Mouse (Mus musculus): ENCODE data around the gene Hunk. TPM values are rescaled to one million over a fixed set of nuclear protein-coding genes. Genes with fewer than 3 reads are reported as not detected.

The Hunk gene
- polyA plus RNA-seq, 1 experiment: 0.37 TPM

DNA sequence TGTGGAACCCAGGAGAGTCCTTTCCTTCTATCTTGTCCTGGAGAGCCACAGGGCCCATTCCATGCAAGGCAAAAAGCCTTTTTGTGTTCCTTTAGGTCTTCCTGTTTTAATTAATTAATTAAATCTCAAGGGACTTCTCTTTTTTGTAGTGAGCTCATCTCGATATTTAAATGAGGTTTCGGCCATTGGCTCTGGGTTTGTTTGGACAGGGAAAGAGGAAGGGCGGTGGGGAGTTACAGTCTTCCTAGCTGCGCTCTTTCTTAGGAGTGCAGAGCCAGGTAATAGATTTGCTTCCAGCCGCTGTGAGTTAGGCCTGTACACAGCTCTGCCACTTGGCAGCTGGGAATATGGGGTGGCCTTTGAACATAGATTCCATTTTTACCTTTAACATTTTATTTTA is 40.4 kb downstream of the Hunk start:
- H3K27me3 ChIP-seq (ENCODE audit: control insufficient read depth, insufficient read depth, insufficient read length): no peaks in the 10 kb centered on the region
- H3ac ChIP-seq (ENCODE audit: control insufficient read depth, insufficient read length): no peak overlapping the region
- H3K4me3 ChIP-seq: no peak overlapping the region
- no peaks in the 10 kb centered on the region for H3K36me3 ChIP-seq (ENCODE audit: control insufficient read depth, insufficient read depth)
- TF ChIP-seq MAX (IDR thresholded peaks at IDR 0.05; ENCODE audit: low read depth) (no peak), SRF (IDR thresholded peaks at IDR 0.05; ENCODE audit: control insufficient read depth, insufficient read length, low read depth) (no peak), TCF3 (IDR thresholded peaks at IDR 0.05; ENCODE audit: insufficient read length, low read depth) (no peak), E2F4 (IDR thresholded peaks at IDR 0.05; ENCODE audit: insufficient read depth) (no peak), USF1 (IDR thresholded peaks at IDR 0.05; ENCODE audit: low read depth) (no peak), MYOG (IDR thresholded peaks at IDR 0.05; ENCODE audit: control insufficient read depth in 1 of 3, insufficient read depth in 1 of 3, insufficient read length in 2 of 3, low read depth in 2 of 3) (no peak), TCF12 (IDR thresholded peaks at IDR 0.05; ENCODE audit: insufficient read depth, poor library complexity, severe bottlenecking) (no peak), REST (IDR thresholded peaks at IDR 0.05; ENCODE audit: insufficient read depth, insufficient read length) (no peak), POLR2A (IDR thresholded peaks at IDR 0.05; ENCODE audit: insufficient read length, low read depth) (no peak), POLR2AphosphoS2 (IDR thresholded peaks at IDR 0.05; ENCODE audit: insufficient read length, low read depth) (no peak), CEBPB (IDR thresholded peaks at IDR 0.05; ENCODE audit: insufficient read depth, poor library complexity, severe bottlenecking) (no peak), MYOD1 (IDR thresholded peaks at IDR 0.05; ENCODE audit: control insufficient read depth in 1 of 3, insufficient read length in 2 of 3, low read depth in 2 of 3) (no peak)
- H3K4me2 ChIP-seq (ENCODE audit: low read depth): no peak overlapping the region
- no peaks in the 10 kb centered on the region for H3K79me2 ChIP-seq (ENCODE audit: control insufficient read depth, insufficient read depth)

GRCm38 (mm10) chr16:90427838-90428630 is 42.2 kb downstream of the Hunk start:
- no peaks in the 10 kb centered on the region for H3K27me3 ChIP-seq (ENCODE audit: control insufficient read depth, insufficient read depth, insufficient read length)
- no peaks in the 10 kb centered on the region for H3K79me2 ChIP-seq (ENCODE audit: control insufficient read depth, insufficient read depth)
- no peak overlapping the region for H3ac ChIP-seq (ENCODE audit: control insufficient read depth, insufficient read length)
- H3K4me2 ChIP-seq (ENCODE audit: low read depth): no peak overlapping the region
- no peaks in the 10 kb centered on the region for H3K36me3 ChIP-seq (ENCODE audit: control insufficient read depth, insufficient read depth)
- H3K4me3 ChIP-seq: no peak overlapping the region
- TF ChIP-seq POLR2AphosphoS2 (IDR thresholded peaks at IDR 0.05; ENCODE audit: insufficient read length, low read depth) (no peak), TCF12 (IDR thresholded peaks at IDR 0.05; ENCODE audit: insufficient read depth, poor library complexity, severe bottlenecking) (no peak), MYOD1 (IDR thresholded peaks at IDR 0.05; ENCODE audit: control insufficient read depth in 1 of 3, insufficient read length in 2 of 3, low read depth in 2 of 3) (no peak), POLR2A (IDR thresholded peaks at IDR 0.05; ENCODE audit: insufficient read length, low read depth) (no peak), E2F4 (IDR thresholded peaks at IDR 0.05; ENCODE audit: insufficient read depth) (no peak)

DNA sequence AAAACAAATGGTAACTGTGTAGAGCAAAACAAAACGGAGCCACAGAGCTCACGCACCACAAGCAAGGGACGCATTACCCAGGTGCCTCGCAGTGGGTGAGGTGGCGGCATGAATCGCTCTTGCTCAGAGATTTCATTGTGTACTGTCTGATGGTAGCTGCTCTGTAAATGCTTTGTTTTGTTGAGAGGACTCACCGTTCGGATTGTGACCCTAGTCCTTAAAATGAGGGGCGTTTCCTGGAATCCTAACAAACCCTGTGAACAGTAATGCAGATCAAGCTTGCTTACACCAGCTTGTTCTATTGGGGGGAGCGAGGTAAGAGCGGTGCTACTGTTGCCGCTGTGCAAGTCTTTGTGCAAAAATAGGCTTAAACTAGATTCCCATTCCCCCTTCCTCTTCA is 47.7 kb downstream of the Hunk start:
- Histone ChIP-seq H3K4me2 (ENCODE audit: low read depth) (no peak overlapping the region), H3ac (ENCODE audit: control insufficient read depth, insufficient read length) (no peak overlapping the region), H3K79me2 (ENCODE audit: control insufficient read depth, insufficient read depth) (no peaks in the 10 kb centered on the region), H3K36me3 (ENCODE audit: control insufficient read depth, insufficient read depth) (no peaks in the 10 kb centered on the region), H3K27me3 (ENCODE audit: control insufficient read depth, insufficient read depth, insufficient read length) (no peaks in the 10 kb centered on the region), H3K4me3 (no peak overlapping the region)
- TF ChIP-seq POLR2A (IDR thresholded peaks at IDR 0.05; ENCODE audit: insufficient read length, low read depth): no peak

GRCm38 (mm10) chr16:90435231-90435630 is 49.4 kb downstream of the Hunk start:
- Histone ChIP-seq H3K79me2 (ENCODE audit: control insufficient read depth, insufficient read depth) (no peaks in the 10 kb centered on the region), H3ac (ENCODE audit: control insufficient read depth, insufficient read length) (no peak overlapping the region), H3K27me3 (ENCODE audit: control insufficient read depth, insufficient read depth, insufficient read length) (no peaks in the 10 kb centered on the region), H3K4me3 (no peak overlapping the region), H3K4me2 (ENCODE audit: low read depth) (no peak overlapping the region), H3K36me3 (ENCODE audit: control insufficient read depth, insufficient read depth) (no peaks in the 10 kb centered on the region)
- TF ChIP-seq MAX (IDR thresholded peaks at IDR 0.05; ENCODE audit: low read depth) (no peak), REST (IDR thresholded peaks at IDR 0.05; ENCODE audit: insufficient read depth, insufficient read length) (no peak), TCF12 (IDR thresholded peaks at IDR 0.05; ENCODE audit: insufficient read depth, poor library complexity, severe bottlenecking) (no peak)

- TF ChIP-seq TCF12 (IDR thresholded peaks at IDR 0.05; ENCODE audit: insufficient read depth, poor library complexity, severe bottlenecking) (no peak), MYOG (IDR thresholded peaks at IDR 0.05; ENCODE audit: control insufficient read depth in 1 of 3, insufficient read depth in 1 of 3, insufficient read length in 2 of 3, low read depth in 2 of 3) (no peak), TCF3 (IDR thresholded peaks at IDR 0.05; ENCODE audit: insufficient read length, low read depth) (no peak), POLR2AphosphoS2 (IDR thresholded peaks at IDR 0.05; ENCODE audit: insufficient read length, low read depth) (no peak), POLR2A (IDR thresholded peaks at IDR 0.05; ENCODE audit: insufficient read length, low read depth) (no peak), MYOD1 (IDR thresholded peaks at IDR 0.05; ENCODE audit: control insufficient read depth in 1 of 3, insufficient read length in 2 of 3, low read depth in 2 of 3) (no peak), MAX (IDR thresholded peaks at IDR 0.05; ENCODE audit: low read depth) (no peak), USF1 (IDR thresholded peaks at IDR 0.05; ENCODE audit: low read depth) (no peak), SRF (IDR thresholded peaks at IDR 0.05; ENCODE audit: control insufficient read depth, insufficient read length, low read depth) (no peak), E2F4 (IDR thresholded peaks at IDR 0.05; ENCODE audit: insufficient read depth) (no peak), CEBPB (IDR thresholded peaks at IDR 0.05; ENCODE audit: insufficient read depth, poor library complexity, severe bottlenecking) (no peak), REST (IDR thresholded peaks at IDR 0.05; ENCODE audit: insufficient read depth, insufficient read length) (no peak)
- Histone ChIP-seq H3K4me3 (no peak overlapping the region), H3K36me3 (ENCODE audit: control insufficient read depth, insufficient read depth) (no peaks in the 10 kb centered on the region), H3K79me2 (ENCODE audit: control insufficient read depth, insufficient read depth) (no peaks in the 10 kb centered on the region), H3K4me2 (ENCODE audit: low read depth) (no peak overlapping the region), H3ac (ENCODE audit: control insufficient read depth, insufficient read length) (no peak overlapping the region), H3K27me3 (ENCODE audit: control insufficient read depth, insufficient read depth, insufficient read length) (no peaks in the 10 kb centered on the region)
These were observed 51.5 kb downstream of the Hunk start for GRCm38 (mm10) chr16:90437276-90437675.
